Mouse (Mus musculus) G1E (cell line): ENCODE results near the gene Rassf10.

Experiments
- CTCF ChIP-seq: IDR thresholded peaks from 2 replicates; pipeline ENCODE4 v1.5.1; 2012; ENCODE audit warnings: low read depth, low read length, inconsistent platforms, mixed read lengths
- GATA1 ChIP-seq: IDR thresholded peaks from 2 replicates; pipeline ENCODE4 v1.6.1; 2012; ENCODE audit warnings: borderline replicate concordance, low read length, inconsistent platforms, mixed read lengths
- GATA2 ChIP-seq: IDR thresholded peaks from 2 replicates; pipeline ENCODE4 v1.6.1; 2012; ENCODE audit warnings: low read depth, low read length, inconsistent platforms, borderline replicate concordance
- POLR2AphosphoS5 ChIP-seq: IDR thresholded peaks from 2 replicates; pipeline ENCODE4 v1.6.1; 2012; ENCODE audit warnings: low read depth, low read length, inconsistent platforms; ENCODE audit not compliant: insufficient replicate concordance
- TAL1 ChIP-seq: conservative IDR thresholded peaks from 2 replicates; pipeline ENCODE4 v1.6.1; 2012; ENCODE audit warnings: low read depth, low read length, inconsistent platforms, mixed read lengths

GRCm38 (mm10) chr7:112938959-112939358, 14.8 kb upstream of the Rassf10 start:
- TF ChIP-seq CTCF = no peak
- TF ChIP-seq GATA1 = no peak
- no peak for TF ChIP-seq TAL1
- no peak for TF ChIP-seq POLR2AphosphoS5
- TF ChIP-seq GATA2 = no peak
